5 mouse cellular contexts compared by ENCODE assay signal in genomic region chr19:32788016-32788415, GRCm38 (mm10). TPM values are rescaled to one million over a fixed set of nuclear protein-coding genes. Genes with fewer than 3 reads are reported as not detected.
DNase-seq lines count a peak whose midpoint lies in the region; ATAC-seq and TF ChIP-seq lines count a peak whose summit lies in the region.
"Not testable (repeated sequence)": the region's sequence is repeated elsewhere in the genome, so short reads cannot be mapped to it uniquely, and the experiment has no call there.

No protein-coding gene starts in this region.

- not testable (repeated sequence) for H3K9ac ChIP-seq in liver, embryonic 11.5 days (ENCODE audit: low read depth, low read length)

- peaks cover 99% of the 10 kb centered on the region for H3K79me2 ChIP-seq in macrophage (ENCODE audit: inconsistent target)

- not testable (repeated sequence) for H3K36me3 ChIP-seq in liver, embryonic 11.5 days (ENCODE audit: control insufficient read depth, insufficient read depth, low read length); macrophage (ENCODE audit: inconsistent target)

- H3K27me3 ChIP-seq in liver, embryonic 11.5 days (replicated peaks; ENCODE audit: control insufficient read depth, insufficient read depth, low read length): not testable (repeated sequence)

- peak overlapping the region; percentile 85 for H3K27ac ChIP-seq in bone marrow macrophage, adult 2 months (ENCODE audit: insufficient read depth, low read depth, low read length)
- H3K27ac ChIP-seq in gastrocnemius, adult 2 months; liver, embryonic 11.5 days (ENCODE audit: low read depth, low read length): not testable (repeated sequence)
- H3K27ac ChIP-seq in macrophage: peak overlapping the region; percentile 45

- not testable (repeated sequence) for DNase-seq in gastrocnemius, adult 2 months; liver, embryonic 11.5 days (ENCODE audit: low spot score)

- not testable (repeated sequence) for TF ChIP-seq CTCF in bone marrow macrophage, adult 2 months (IDR thresholded peaks at IDR 0.05; ENCODE audit: low read depth, low read length); gastrocnemius, adult 2 months (IDR thresholded peaks at IDR 0.05)

- H3K9me3 ChIP-seq in liver, embryonic 11.5 days (ENCODE audit: control insufficient read depth, low read length): not testable (repeated sequence)

- 0 out of 2 replicates have a peak overlapping the region, but pooled peaks have one; percentile 5 for H3K4me3 ChIP-seq in bone marrow macrophage, adult 2 months (ENCODE audit: insufficient read depth, low read length)
- 0 out of 2 replicates have a peak overlapping the region, but pooled peaks have one; percentile 4 for H3K4me3 ChIP-seq in gastrocnemius, adult 2 months
- not testable (repeated sequence) for H3K4me3 ChIP-seq in liver, embryonic 11.5 days (ENCODE audit: low read depth, low read length); macrophage (ENCODE audit: inconsistent target)

- H3K4me2 ChIP-seq in liver, embryonic 11.5 days: not testable (repeated sequence)

- peak; percentile 53; the same call in 1 of the 2 replicates for ATAC-seq in liver, embryonic 11.5 days (replicated peaks; ENCODE audit: low FRiP score)
- peak; percentile 48 for ATAC-seq in megakaryocyte progenitor cell, adult 5-6 weeks (replicated peaks; ENCODE audit: poor library complexity)

- TF ChIP-seq POLR2A in bone marrow macrophage, adult 2 months (IDR thresholded peaks at IDR 0.05; ENCODE audit: borderline replicate concordance, low read depth, low read length): not testable (repeated sequence)

- intact Hi-C loops in gastrocnemius, adult 2 months (cut with DNase I): not testable (repeated sequence)

- WGBS in liver, embryonic 11.5 days: 68% methylated on average over 3 of the region's 3 CpGs
- WGBS in macrophage (ENCODE audit: missing documents): 100% methylated on average over 3 of the region's 3 CpGs

- peaks cover 44% of the 10 kb centered on the region for H3K4me1 ChIP-seq in bone marrow macrophage, adult 2 months (ENCODE audit: control insufficient read depth, insufficient read depth, low read length)
- peaks cover 15% of the 10 kb centered on the region for H3K4me1 ChIP-seq in liver, embryonic 11.5 days (replicated peaks; ENCODE audit: control insufficient read depth, insufficient read depth, low read length)

RNA-seq across cellular contexts. Expression of gene Pten, which starts 30.7 kb away (rescaled TPM):
- polyA plus RNA-seq in bone marrow macrophage, adult 2 months (2012; ENCODE audit: insufficient read depth, insufficient read length, missing spikeins): 62.7 and 70.4 TPM in 2 replicates
- 10 to 100 TPM; 35.2 to 36.9 TPM for total RNA-seq in gastrocnemius, adult 2 months (2021)
- 6.6 and 6.8 TPM in 2 replicates for polyA plus RNA-seq in liver, embryonic 11.5 days (2014; fragmentation: Nextera tagmentation; extraction: Ambion mirVana)
- 100 to 1,000 TPM in 15 of 26 experiments, 10 to 100 TPM in 11; 39.0 to 148 (median 112) TPM for total RNA-seq in macrophage (2018; cell fraction: chromatin; rRNA removed)
- total RNA-seq in macrophage (2018; cell fraction: cytosol; rRNA removed): 10 to 100 TPM; 42.6 to 69.1 (median 60.0) TPM
- 100 to 1,000 TPM in 9 of 26 experiments, 10 to 100 TPM in 17; 42.5 to 152 (median 84.4) TPM for total RNA-seq in macrophage (2018; cell fraction: nucleus; rRNA removed)
- polyA plus RNA-seq in macrophage (2018): 29.6 to 30.5 TPM (median 30.4 TPM) in 3 replicates
- 97.4 and 97.8 TPM in 2 replicates for total RNA-seq in megakaryocyte progenitor cell, adult 5-6 weeks (2015)
- 92.9 and 97.4 TPM in 2 replicates for total RNA-seq in megakaryocyte progenitor cell, adult 5-6 weeks (2017)

RNA-seq across cellular contexts. Expression of gene Atad1, which starts 48.4 kb away (rescaled TPM):
- polyA plus RNA-seq in bone marrow macrophage, adult 2 months (2012; ENCODE audit: insufficient read depth, insufficient read length, missing spikeins): 52.2 and 75.6 TPM in 2 replicates
- total RNA-seq in gastrocnemius, adult 2 months (2021): 10 to 100 TPM; 55.3 to 71.6 TPM
- polyA plus RNA-seq in liver, embryonic 11.5 days (2014; fragmentation: Nextera tagmentation; extraction: Ambion mirVana): 58.3 and 58.6 TPM in 2 replicates
- 100 to 1,000 TPM in 1 of 26 experiments, 10 to 100 TPM in 25; 25.3 to 161 (median 56.5) TPM for total RNA-seq in macrophage (2018; cell fraction: chromatin; rRNA removed)
- 10 to 100 TPM; 52.6 to 75.1 (median 61.2) TPM for total RNA-seq in macrophage (2018; cell fraction: cytosol; rRNA removed)
- total RNA-seq in macrophage (2018; cell fraction: nucleus; rRNA removed): 100 to 1,000 TPM in 12 of 26 experiments, 10 to 100 TPM in 14; 50.2 to 195 (median 95.8) TPM
- polyA plus RNA-seq in macrophage (2018): 49.6 to 65.6 TPM (median 57.5 TPM) in 3 replicates
- total RNA-seq in megakaryocyte progenitor cell, adult 5-6 weeks (2015): 88.9 and 89.5 TPM in 2 replicates
- total RNA-seq in megakaryocyte progenitor cell, adult 5-6 weeks (2017): 64.2 and 68.4 TPM in 2 replicates
